Mouse (Mus musculus) CH12.LX (cell line): ENCODE results near the gene Steap1.

ENCODE experiments used
- CTCF ChIP-seq, 2 experiments: IDR thresholded peaks in 1 of 2; conservative IDR thresholded peaks in 1 of 2; 2 replicates each; pipeline ENCODE4 v1.5.1; 2011 to 2012; ENCODE audit warnings: low read depth in 2 of 2, low read length in 2 of 2, improper control_type of control experiment in 1 of 2, inconsistent platforms in 1 of 2, mild to moderate bottlenecking in 1 of 2, moderate library complexity in 1 of 2
- E2F4 ChIP-seq: IDR thresholded peaks from 2 replicates; pipeline ENCODE4 v1.6.1; 2011; ENCODE audit warnings: low read depth, low read length, improper control_type of control experiment; ENCODE audit not compliant: insufficient replicate concordance
- EP300 ChIP-seq: IDR thresholded peaks from 2 replicates; pipeline ENCODE4 v1.6.1; 2011; ENCODE audit warnings: low read length, improper control_type of control experiment
- HCFC1 ChIP-seq: IDR thresholded peaks from 2 replicates; pipeline ENCODE4 v1.6.1; 2012; ENCODE audit warnings: low read depth, mild to moderate bottlenecking, inconsistent platforms, low read length, improper control_type of control experiment
- MEF2A ChIP-seq: IDR thresholded peaks from 2 replicates; pipeline ENCODE4 v1.6.1; 2014; ENCODE audit warnings: low read depth, mild to moderate bottlenecking, inconsistent platforms, low read length, improper control_type of control experiment, borderline replicate concordance
- NRF1 ChIP-seq: IDR thresholded peaks from 2 replicates; pipeline ENCODE4 v1.6.1; 2014; ENCODE audit warnings: low read depth, mild to moderate bottlenecking, inconsistent platforms, low read length, improper control_type of control experiment, moderate library complexity
- POLR2A ChIP-seq: IDR thresholded peaks from 2 replicates; pipeline ENCODE4 v1.6.1; 2011; ENCODE audit warnings: low read depth, mild to moderate bottlenecking, improper control_type of control experiment, low read length
- RAD21 ChIP-seq: IDR thresholded peaks from 2 replicates; pipeline ENCODE4 v1.6.1; 2011; ENCODE audit warnings: low read depth, mild to moderate bottlenecking, low read length, improper control_type of control experiment, moderate library complexity
- SIN3A ChIP-seq: IDR thresholded peaks from 2 replicates; pipeline ENCODE4 v1.6.1; 2012; ENCODE audit warnings: low read length, improper control_type of control experiment, inconsistent platforms
- TBP ChIP-seq: conservative IDR thresholded peaks from 2 replicates; pipeline ENCODE4 v1.6.1; 2011; ENCODE audit warnings: low read depth, low read length, improper control_type of control experiment
- USF1 ChIP-seq: IDR thresholded peaks from 2 replicates; pipeline ENCODE4 v1.6.1; 2014; ENCODE audit warnings: low read depth, mild to moderate bottlenecking, inconsistent platforms, low read length, improper control_type of control experiment
- USF2 ChIP-seq: conservative IDR thresholded peaks from 2 replicates; pipeline ENCODE4 v1.6.1; 2011; ENCODE audit warnings: low read depth, low read length, improper control_type of control experiment
- ZKSCAN1 ChIP-seq: IDR thresholded peaks from 2 replicates; pipeline ENCODE4 v1.6.1; 2012; ENCODE audit warnings: low read depth, inconsistent platforms, low read length, improper control_type of control experiment, borderline replicate concordance

GRCm38 (mm10) chr5:5693541-5693955, 55.6 kb downstream of the Steap1 start:
- TF ChIP-seq E2F4 (no peak), USF1 (no peak), RAD21 (no peak), POLR2A (no peak), HCFC1 (no peak), USF2 (no peak), CTCF (conservative IDR thresholded peaks at IDR 0.05 in 1 of 2, IDR thresholded peaks at IDR 0.05 in 1 of 2; ENCODE audit: low read depth in 2 of 2, low read length in 2 of 2) (no peak), EP300 (no peak), TBP (no peak), ZKSCAN1 (no peak), SIN3A (no peak), MEF2A (no peak), NRF1 (no peak)
